Mouse (Mus musculus): ENCODE data around the gene Bcorl1. TPM values are rescaled to one million over a fixed set of nuclear protein-coding genes. Genes with fewer than 3 reads are reported as not detected.

The Bcorl1 gene
- polyA plus RNA-seq, 1 experiment from 2014 or later: 6.2 TPM

- WGBS: 79% methylated on average over 2 of the region's 2 CpGs
- H3K36me3 ChIP-seq (ENCODE audit: insufficient read depth): peaks cover 19% of the 10 kb centered on the region; the same call in 1 of the 2 replicates
- no peak overlapping the region for H3K4me2 ChIP-seq
- no peaks in the 10 kb centered on the region for H3K4me1 ChIP-seq (ENCODE audit: insufficient read depth)
- DNase-seq: no peak
- H3K9me3 ChIP-seq (ENCODE audit: low read depth, low read length): no peaks in the 10 kb centered on the region
- H3K9ac ChIP-seq: no peak overlapping the region
- no peak for ATAC-seq (ENCODE audit: insufficient read depth)
- no peak overlapping the region for H3K27ac ChIP-seq (ENCODE audit: low read depth)
- H3K4me3 ChIP-seq (ENCODE audit: low read depth, low read length): no peak overlapping the region
- TF ChIP-seq CTCF (IDR thresholded peaks at IDR 0.05; ENCODE audit: low read depth): no peak
- no peaks in the 10 kb centered on the region for H3K27me3 ChIP-seq (ENCODE audit: insufficient read depth, low read length)
Measured at GRCm38 (mm10) chrX:48418417-48418816, 77.3 kb downstream of the Bcorl1 start.

- WGBS: 26% methylated on average over 4 of the region's 4 CpGs
- 0 out of 2 replicates have a peak, but pooled peaks cover 8% of the 10 kb centered on the region for H3K36me3 ChIP-seq (ENCODE audit: insufficient read depth)
- H3K4me3 ChIP-seq (ENCODE audit: low read depth, low read length): no peak overlapping the region
- ATAC-seq (ENCODE audit: insufficient read depth) (no peak), DNase-seq (peak; percentile 87)
- no peaks in the 10 kb centered on the region for H3K27me3 ChIP-seq (ENCODE audit: insufficient read depth, low read length)
- no peak overlapping the region for H3K4me2 ChIP-seq
- no peak overlapping the region for H3K9ac ChIP-seq
- H3K27ac ChIP-seq (ENCODE audit: low read depth): no peak overlapping the region
- peak; percentile 85 for TF ChIP-seq CTCF (IDR thresholded peaks at IDR 0.05; ENCODE audit: low read depth)
- no peaks in the 10 kb centered on the region for H3K9me3 ChIP-seq (ENCODE audit: low read depth, low read length)
- 0 out of 2 replicates have a peak, but pooled peaks cover 6% of the 10 kb centered on the region for H3K4me1 ChIP-seq (ENCODE audit: insufficient read depth)
Measured at GRCm38 (mm10) chrX:48422986-48423385, 81.8 kb downstream of the Bcorl1 start.

- 64% methylated on average over 1 of the region's 1 CpGs for WGBS
- no peak overlapping the region for H3K4me2 ChIP-seq
- ATAC-seq (ENCODE audit: insufficient read depth): no peak
Measured at GRCm38 (mm10) chrX:48423671-48424070, 82.5 kb downstream of the Bcorl1 start.

GRCm38 (mm10) chrX:48424583-48424982 is 83.4 kb downstream of the Bcorl1 start:
- WGBS: 45% methylated on average over 3 of the region's 3 CpGs
- H3K4me2 ChIP-seq: no peak overlapping the region
- H3K36me3 ChIP-seq (ENCODE audit: insufficient read depth): 0 out of 2 replicates have a peak, but pooled peaks cover 6% of the 10 kb centered on the region
- DNase-seq (peak; percentile 24), ATAC-seq (ENCODE audit: insufficient read depth) (peak; percentile 45; the same call in 1 of the 2 replicates)
- H3K27me3 ChIP-seq (ENCODE audit: insufficient read depth, low read length): no peaks in the 10 kb centered on the region
- no peak overlapping the region for H3K27ac ChIP-seq (ENCODE audit: low read depth)
- no peaks in the 10 kb centered on the region for H3K9me3 ChIP-seq (ENCODE audit: low read depth, low read length)
- H3K4me1 ChIP-seq (ENCODE audit: insufficient read depth): 0 out of 2 replicates have a peak, but pooled peaks cover 6% of the 10 kb centered on the region
- H3K4me3 ChIP-seq (ENCODE audit: low read depth, low read length): no peak overlapping the region
- TF ChIP-seq CTCF (IDR thresholded peaks at IDR 0.05; ENCODE audit: low read depth): no peak
- no peak overlapping the region for H3K9ac ChIP-seq

More at GRCm38 (mm10) chrX:48423671-48424070, 82.5 kb downstream of the Bcorl1 start:
- peak; percentile 22 for DNase-seq
- 0 out of 2 replicates have a peak, but pooled peaks cover 6% of the 10 kb centered on the region for H3K4me1 ChIP-seq (ENCODE audit: insufficient read depth)
- 0 out of 2 replicates have a peak, but pooled peaks cover 6% of the 10 kb centered on the region for H3K36me3 ChIP-seq (ENCODE audit: insufficient read depth)
- no peak overlapping the region for H3K9ac ChIP-seq
- H3K9me3 ChIP-seq (ENCODE audit: low read depth, low read length): no peaks in the 10 kb centered on the region
- no peak for TF ChIP-seq CTCF (IDR thresholded peaks at IDR 0.05; ENCODE audit: low read depth)
- no peak overlapping the region for H3K27ac ChIP-seq (ENCODE audit: low read depth)
- no peaks in the 10 kb centered on the region for H3K27me3 ChIP-seq (ENCODE audit: insufficient read depth, low read length)
- H3K4me3 ChIP-seq (ENCODE audit: low read depth, low read length): no peak overlapping the region

- H3K4me2 ChIP-seq: no peak overlapping the region
- H3K36me3 ChIP-seq (ENCODE audit: insufficient read depth): 0 out of 2 replicates have a peak, but pooled peaks cover 3% of the 10 kb centered on the region
- WGBS: 52% methylated on average over 7 of the region's 7 CpGs
- TF ChIP-seq CTCF (IDR thresholded peaks at IDR 0.05; ENCODE audit: low read depth): no peak
- H3K27me3 ChIP-seq (ENCODE audit: insufficient read depth, low read length): no peaks in the 10 kb centered on the region
- no peak overlapping the region for H3K27ac ChIP-seq (ENCODE audit: low read depth)
- 0 out of 2 replicates have a peak, but pooled peaks cover 6% of the 10 kb centered on the region for H3K4me1 ChIP-seq (ENCODE audit: insufficient read depth)
- no peak overlapping the region for H3K4me3 ChIP-seq (ENCODE audit: low read depth, low read length)
- no peaks in the 10 kb centered on the region for H3K9me3 ChIP-seq (ENCODE audit: low read depth, low read length)
- no peak overlapping the region for H3K9ac ChIP-seq
- DNase-seq (no peak), ATAC-seq (ENCODE audit: insufficient read depth) (no peak)
Measured at GRCm38 (mm10) chrX:48425280-48425679, 84.1 kb downstream of the Bcorl1 start.

DNA sequence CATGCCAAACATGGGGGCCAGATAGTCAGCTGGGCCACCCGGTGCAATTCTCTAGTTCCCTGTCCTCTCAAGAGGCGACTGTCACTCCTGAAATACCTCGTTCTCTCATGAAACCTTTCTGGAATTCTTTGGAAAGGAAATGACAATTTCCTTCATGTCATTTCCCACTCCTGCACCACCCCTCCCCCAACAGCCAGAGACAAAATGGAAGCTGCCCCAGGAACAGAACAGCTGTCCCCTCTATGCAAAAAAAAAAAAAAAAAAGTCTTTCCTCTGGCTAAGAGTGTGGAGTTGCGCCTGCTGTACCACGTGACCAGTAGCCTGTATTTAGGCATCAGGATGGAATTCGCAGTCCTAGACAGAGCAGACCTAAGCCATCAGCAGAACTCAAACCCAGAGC is 87.1 kb downstream of the Bcorl1 start:
- Histone ChIP-seq H3K9ac (no peak overlapping the region), H3K36me3 (ENCODE audit: insufficient read depth) (no peaks in the 10 kb centered on the region), H3K9me3 (ENCODE audit: low read depth, low read length) (no peaks in the 10 kb centered on the region), H3K27ac (ENCODE audit: low read depth) (no peak overlapping the region), H3K4me3 (ENCODE audit: low read depth, low read length) (no peak overlapping the region), H3K27me3 (ENCODE audit: insufficient read depth, low read length) (no peaks in the 10 kb centered on the region), H3K4me1 (ENCODE audit: insufficient read depth) (0 out of 2 replicates have a peak, but pooled peaks cover 6% of the 10 kb centered on the region), H3K4me2 (no peak overlapping the region)
- WGBS: 54% methylated on average over 6 of the region's 6 CpGs
- DNase-seq (peak; percentile 34), ATAC-seq (ENCODE audit: insufficient read depth) (0 out of 2 replicates have a peak, but pooled peaks have one; percentile 33)
- no peak for TF ChIP-seq CTCF (IDR thresholded peaks at IDR 0.05; ENCODE audit: low read depth)

- H3K9ac ChIP-seq: no peak overlapping the region
- H3K36me3 ChIP-seq (ENCODE audit: insufficient read depth): no peaks in the 10 kb centered on the region
- ATAC-seq (ENCODE audit: insufficient read depth) (no peak), DNase-seq (no peak)
- no peaks in the 10 kb centered on the region for H3K9me3 ChIP-seq (ENCODE audit: low read depth, low read length)
- H3K27me3 ChIP-seq (ENCODE audit: insufficient read depth, low read length): no peaks in the 10 kb centered on the region
- no peak for TF ChIP-seq CTCF (IDR thresholded peaks at IDR 0.05; ENCODE audit: low read depth)
- WGBS: 85% methylated on average over 8 of the region's 8 CpGs
- H3K4me2 ChIP-seq: no peak overlapping the region
- H3K27ac ChIP-seq (ENCODE audit: low read depth): no peak overlapping the region
- 0 out of 2 replicates have a peak, but pooled peaks cover 6% of the 10 kb centered on the region for H3K4me1 ChIP-seq (ENCODE audit: insufficient read depth)
- H3K4me3 ChIP-seq (ENCODE audit: low read depth, low read length): no peak overlapping the region
Measured at GRCm38 (mm10) chrX:48428642-48429041, 87.5 kb downstream of the Bcorl1 start.
